Mouse (Mus musculus): ENCODE data around the gene Slc2a12. TPM values are rescaled to one million over a fixed set of nuclear protein-coding genes. Genes with fewer than 3 reads are reported as not detected.
A peak's percentile ranks its signal among the peaks of the same experiment; 100 is the strongest.

Slc2a12 gene
- total and polyA plus RNA-seq, 2 experiments from 2014 or later: 7.9 to 10.0 TPM

DNA sequence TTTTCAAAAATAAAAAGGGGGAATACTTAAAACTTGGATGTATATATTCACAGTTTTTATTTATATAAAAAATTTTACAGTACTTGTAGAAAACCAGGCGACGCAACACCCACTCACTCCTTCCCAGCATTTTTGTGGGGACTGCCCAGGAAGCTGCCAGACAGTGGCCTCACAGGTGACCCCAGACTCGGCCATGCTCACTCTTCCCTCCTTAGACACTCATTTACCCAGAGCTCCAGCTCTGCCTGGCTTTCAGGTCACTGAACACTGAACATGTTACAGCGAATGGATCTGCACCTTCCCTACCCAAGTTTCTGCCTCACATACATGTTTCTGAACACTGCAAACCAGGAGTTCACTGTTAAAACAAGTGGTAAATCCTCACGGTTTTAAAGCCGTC, 59.0 kb downstream of the Slc2a12 start:
- Histone ChIP-seq H3K4me3 (ENCODE audit: low read length) (no peak overlapping the region), H3K27me3 (ENCODE audit: insufficient read depth, low read length) (no peaks in the 10 kb centered on the region), H3K4me2 (ENCODE audit: low read depth, low read length) (no peak overlapping the region), H3K9me3 (ENCODE audit: low read length) (no peaks in the 10 kb centered on the region), H3K27ac (no peak overlapping the region), H3K36me3 (ENCODE audit: insufficient read depth, low read length) (peaks cover 33% of the 10 kb centered on the region), H3K9ac (replicated peaks; ENCODE audit: low read length) (no peak overlapping the region), H3K4me1 (ENCODE audit: insufficient read depth, low read length) (no peaks in the 10 kb centered on the region)
- no peak for ATAC-seq
- DNase-seq (ENCODE audit: low spot score): no peak
- no peak for TF ChIP-seq CTCF (IDR thresholded peaks at IDR 0.05; ENCODE audit: low read depth)
- WGBS: 82% methylated on average over 6 of the region's 6 CpGs

DNA sequence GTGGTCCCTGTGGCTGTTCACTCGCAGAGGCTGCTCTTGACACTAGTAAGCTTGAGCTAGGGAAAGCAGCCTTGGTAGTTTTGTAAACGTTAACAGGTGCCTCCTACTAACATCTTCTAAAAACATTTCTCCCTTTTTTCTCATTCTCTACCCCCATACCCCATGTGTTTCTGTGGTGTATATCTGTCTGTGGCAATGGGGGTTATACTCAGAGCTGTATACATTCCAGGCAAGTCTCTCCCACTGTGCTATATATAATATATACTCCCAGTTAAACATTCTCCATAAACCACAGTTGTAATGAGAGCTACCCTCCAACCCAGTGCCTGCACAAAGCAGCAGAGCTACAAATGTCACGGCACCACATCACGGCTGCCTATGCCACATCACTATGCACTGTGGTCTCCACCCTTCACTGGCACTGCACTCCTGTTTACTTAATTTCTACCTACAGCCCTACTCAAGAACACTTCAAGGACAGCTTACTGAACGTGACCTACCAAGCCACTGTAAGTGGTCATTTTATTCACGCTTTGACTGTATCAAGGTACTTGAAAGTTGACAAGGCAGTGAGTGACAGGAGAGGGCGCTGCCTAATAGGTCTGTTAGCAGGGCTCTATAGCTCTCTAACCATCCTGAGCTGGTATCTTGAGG, 63.5 kb downstream of the Slc2a12 start:
- H3K27me3 ChIP-seq (ENCODE audit: insufficient read depth, low read length): no peaks in the 10 kb centered on the region
- TF ChIP-seq CTCF (IDR thresholded peaks at IDR 0.05; ENCODE audit: low read depth): no peak
- H3K4me1 ChIP-seq (ENCODE audit: insufficient read depth, low read length): no peaks in the 10 kb centered on the region
- no peak overlapping the region for H3K4me3 ChIP-seq (ENCODE audit: low read length)
- H3K27ac ChIP-seq: no peak overlapping the region
- ATAC-seq (no peak), DNase-seq (ENCODE audit: low spot score) (no peak)
- H3K36me3 ChIP-seq (ENCODE audit: insufficient read depth, low read length): peaks cover 41% of the 10 kb centered on the region
- no peak overlapping the region for H3K9ac ChIP-seq (replicated peaks; ENCODE audit: low read length)
- no peak overlapping the region for H3K4me2 ChIP-seq (ENCODE audit: low read depth, low read length)
- 90% methylated on average over 7 of the region's 7 CpGs for WGBS
- no peaks in the 10 kb centered on the region for H3K9me3 ChIP-seq (ENCODE audit: low read length)

DNA sequence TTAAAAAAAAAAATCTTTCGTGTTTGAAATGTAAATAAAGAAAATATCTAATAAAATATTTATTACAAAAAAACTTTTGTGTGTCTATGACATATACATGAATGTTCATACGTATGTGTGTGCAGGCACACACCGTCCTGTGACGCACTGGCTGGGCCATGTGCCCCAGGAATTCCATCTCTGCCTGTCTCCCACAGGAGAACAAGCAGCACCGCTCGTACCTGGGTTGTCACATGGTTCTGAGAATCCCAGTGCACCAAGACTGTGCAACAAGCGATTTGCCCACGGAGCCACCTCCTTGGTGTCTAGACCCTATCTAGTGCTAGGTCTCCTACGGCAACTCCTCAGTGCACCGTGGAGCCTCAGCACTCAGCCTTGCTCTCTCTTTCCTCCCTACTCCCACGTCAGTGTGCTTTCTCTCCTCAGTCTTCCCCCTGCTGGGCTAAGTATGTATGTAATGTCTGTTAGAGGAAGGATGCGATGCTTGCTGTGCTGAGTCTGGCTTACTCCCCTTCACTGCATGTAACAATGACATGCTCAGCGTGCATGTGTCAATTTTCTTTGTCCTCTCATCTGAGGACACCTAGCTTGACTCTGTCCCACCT, 65.5 kb downstream of the Slc2a12 start:
- Histone ChIP-seq H3K27ac (no peak overlapping the region), H3K36me3 (ENCODE audit: insufficient read depth, low read length) (peaks cover 34% of the 10 kb centered on the region), H3K9me3 (ENCODE audit: low read length) (no peaks in the 10 kb centered on the region), H3K4me3 (ENCODE audit: low read length) (no peak overlapping the region), H3K4me1 (ENCODE audit: insufficient read depth, low read length) (no peaks in the 10 kb centered on the region), H3K27me3 (ENCODE audit: insufficient read depth, low read length) (no peaks in the 10 kb centered on the region), H3K9ac (replicated peaks; ENCODE audit: low read length) (no peak overlapping the region), H3K4me2 (ENCODE audit: low read depth, low read length) (no peak overlapping the region)
- DNase-seq (ENCODE audit: low spot score) (peak; percentile 39), ATAC-seq (peak; percentile 52)
- WGBS: 69% methylated on average over 13 of the region's 13 CpGs
- TF ChIP-seq CTCF (IDR thresholded peaks at IDR 0.05; ENCODE audit: low read depth): peak; percentile 54

DNA sequence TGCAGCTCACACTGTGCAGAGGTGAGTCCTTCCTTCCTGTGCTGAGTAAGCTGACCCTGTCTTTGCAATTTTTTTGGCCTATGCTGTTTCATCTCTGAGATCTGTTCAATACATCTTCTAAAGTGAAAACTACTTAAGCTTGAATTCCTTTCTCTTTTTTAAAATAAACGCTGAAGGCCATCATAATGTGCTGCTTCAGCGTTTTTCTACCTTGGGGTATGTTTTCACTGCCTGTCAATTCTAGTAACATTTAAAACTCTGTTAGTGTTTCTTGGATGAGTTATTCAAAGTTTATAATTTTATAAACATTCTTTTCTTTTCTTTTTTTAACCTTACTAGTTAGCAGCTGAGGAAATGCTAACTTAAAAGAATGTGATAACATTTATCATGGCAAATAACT, 68.1 kb downstream of the Slc2a12 start:
- TF ChIP-seq CTCF (IDR thresholded peaks at IDR 0.05; ENCODE audit: low read depth): no peak
- Histone ChIP-seq H3K27ac (no peak overlapping the region), H3K9me3 (ENCODE audit: low read length) (no peaks in the 10 kb centered on the region), H3K36me3 (ENCODE audit: insufficient read depth, low read length) (peaks cover 14% of the 10 kb centered on the region), H3K27me3 (ENCODE audit: insufficient read depth, low read length) (no peaks in the 10 kb centered on the region), H3K4me3 (ENCODE audit: low read length) (no peak overlapping the region), H3K9ac (replicated peaks; ENCODE audit: low read length) (no peak overlapping the region), H3K4me1 (ENCODE audit: insufficient read depth, low read length) (no peaks in the 10 kb centered on the region), H3K4me2 (ENCODE audit: low read depth, low read length) (no peak overlapping the region)
- DNase-seq (ENCODE audit: low spot score): no peak
- 78% methylated on average over 2 of the region's 2 CpGs for WGBS
- no peak for ATAC-seq

DNA sequence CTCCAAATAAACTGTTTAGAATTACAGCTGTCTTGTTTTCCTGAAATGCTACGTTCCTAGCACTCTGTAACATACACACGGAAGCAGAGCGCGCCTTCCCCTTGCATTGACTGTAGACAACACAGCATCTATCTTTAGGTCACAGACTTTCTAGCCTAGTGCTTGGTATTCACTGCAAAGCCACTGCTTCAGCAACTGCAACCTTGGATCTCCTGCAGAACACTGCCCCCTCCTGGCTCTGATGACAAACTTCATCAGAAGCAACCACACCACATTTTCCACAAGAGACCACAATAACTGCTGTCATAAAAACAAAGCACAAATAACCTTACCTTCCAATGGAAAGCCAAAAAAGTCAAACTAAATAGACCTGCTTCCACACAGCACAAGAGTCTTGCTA, 69.7 kb downstream of the Slc2a12 start:
- Histone ChIP-seq H3K4me1 (ENCODE audit: insufficient read depth, low read length) (no peaks in the 10 kb centered on the region), H3K9ac (replicated peaks; ENCODE audit: low read length) (no peak overlapping the region), H3K27ac (no peak overlapping the region), H3K4me2 (ENCODE audit: low read depth, low read length) (no peak overlapping the region), H3K27me3 (ENCODE audit: insufficient read depth, low read length) (no peaks in the 10 kb centered on the region), H3K4me3 (ENCODE audit: low read length) (no peak overlapping the region), H3K36me3 (ENCODE audit: insufficient read depth, low read length) (peaks cover 2% of the 10 kb centered on the region), H3K9me3 (ENCODE audit: low read length) (no peaks in the 10 kb centered on the region)
- TF ChIP-seq CTCF (IDR thresholded peaks at IDR 0.05; ENCODE audit: low read depth): peak; percentile 85
- WGBS: 67% methylated on average over 4 of the region's 4 CpGs
- peak; percentile 79 for DNase-seq (ENCODE audit: low spot score)
- ATAC-seq: peak; percentile 60

- 24% methylated on average over 4 of the region's 4 CpGs for WGBS
- peak; percentile 63; the same call in 1 of the 2 replicates for ATAC-seq
- Histone ChIP-seq H3K4me1 (ENCODE audit: insufficient read depth, low read length) (no peaks in the 10 kb centered on the region), H3K4me3 (ENCODE audit: low read length) (no peak overlapping the region), H3K27ac (no peak overlapping the region), H3K27me3 (ENCODE audit: insufficient read depth, low read length) (no peaks in the 10 kb centered on the region), H3K9me3 (ENCODE audit: low read length) (no peaks in the 10 kb centered on the region), H3K4me2 (ENCODE audit: low read depth, low read length) (no peak overlapping the region), H3K36me3 (ENCODE audit: insufficient read depth, low read length) (no peaks in the 10 kb centered on the region), H3K9ac (replicated peaks; ENCODE audit: low read length) (no peak overlapping the region)
- peak; percentile 35 for TF ChIP-seq CTCF (IDR thresholded peaks at IDR 0.05; ENCODE audit: low read depth)
- DNase-seq (ENCODE audit: low spot score): peak; percentile 34
These were observed 73.7 kb downstream of the Slc2a12 start for GRCm38 (mm10) chr10:22718475-22718874.

Measured in hindbrain, postnatal 0 days (tissue).